Mouse (Mus musculus) heart, adult 2 months (tissue): ENCODE data around the gene Ppil4.

Experiments used
- CTCF ChIP-seq: fragments of 200-600 bp; IDR thresholded peaks from 2 replicates; pipeline ENCODE4 v1.8.1; 2022; ENCODE audit warnings: antibody characterized with exemption, mild to moderate bottlenecking, moderate library complexity
- EP300 ChIP-seq: fragments of 200-500 bp; IDR thresholded peaks from 2 replicates; pipeline ENCODE4 v1.6.1; 2011; ENCODE audit warnings: low read depth, low read length, control low read depth; ENCODE audit not compliant: insufficient read depth
- POLR2A ChIP-seq: fragments of 200-500 bp; IDR thresholded peaks from 2 replicates; pipeline ENCODE4 v1.6.1; 2011; ENCODE audit warnings: mild to moderate bottlenecking, low read depth, low read length, control low read depth; ENCODE audit not compliant: insufficient read depth

- TF ChIP-seq CTCF (no peak), POLR2A (no peak), EP300 (no peak)
Observed at GRCm38 (mm10) chr10:7836902-7837301, 44.2 kb downstream of the Ppil4 start.
